In the genomic region with DNA sequence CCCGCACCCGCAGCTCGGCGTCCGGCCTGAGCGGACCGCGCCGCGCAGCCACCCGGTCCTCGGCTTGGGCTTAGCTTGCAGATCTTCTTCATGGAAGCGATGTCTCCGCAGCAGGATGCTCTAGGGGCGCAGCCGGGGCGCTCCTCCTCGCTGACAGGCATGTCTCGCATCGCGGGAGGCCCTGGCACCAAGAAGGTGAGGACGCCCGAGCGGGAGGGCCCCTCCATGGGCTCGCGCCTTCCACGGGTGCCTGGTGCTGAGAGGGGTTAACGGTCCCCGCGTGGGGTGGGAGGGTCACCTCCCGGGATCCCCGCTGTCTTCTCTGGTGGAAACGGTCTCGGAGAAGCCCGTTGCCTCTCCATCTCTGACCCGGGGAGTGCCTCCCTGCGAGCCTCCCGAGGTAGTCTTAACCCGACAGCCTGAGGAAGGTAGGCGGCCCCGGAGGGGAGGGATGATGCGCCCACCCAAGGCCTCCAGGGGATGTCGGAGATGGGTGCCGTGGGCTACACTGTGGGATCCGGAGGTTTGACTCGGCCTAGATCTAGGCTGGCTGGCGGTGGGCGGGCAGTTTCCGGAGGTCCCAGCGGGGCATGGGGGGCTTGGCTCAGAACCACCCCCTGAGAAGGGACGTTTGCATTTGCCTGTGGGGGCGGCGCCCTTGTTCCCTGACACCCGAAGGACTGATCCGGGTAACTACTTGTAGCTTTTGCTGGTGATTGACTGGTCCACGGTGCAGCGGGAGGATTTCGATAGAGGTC, we compare ENCODE assay signal across 8 mouse cellular contexts. TPM values are rescaled to one million over a fixed set of nuclear protein-coding genes. Genes with fewer than 3 reads are reported as not detected.
DNase-seq lines count a peak whose midpoint lies in the region; ATAC-seq and TF ChIP-seq lines count a peak whose summit lies in the region.

No protein-coding gene starts in this region.

- no peak for DNase-seq in spleen, adult 2 months (ENCODE audit: low read depth in 1 of 2, low spot score in 2 of 2)
- no peak for DNase-seq in spleen, postnatal 14 days (ENCODE audit: low spot score in 2 of 2)
- DNase-seq in embryo, embryonic 10.5 days (ENCODE audit: low spot score): peak; percentile 44
- DNase-seq in gastrocnemius, postnatal 4 days (ENCODE audit: low spot score in 2 of 2): peak; percentile 40 to 45
- peak; percentile 4 for DNase-seq in liver
- DNase-seq in thymus, postnatal 10 days (ENCODE audit: low spot score in 2 of 2): peak; percentile 50 to 56

- no peaks in the 10 kb centered on the region for H3K36me3 ChIP-seq in spleen, adult 2 months (ENCODE audit: control insufficient read depth, insufficient read depth, low read length)
- H3K36me3 ChIP-seq in kidney, embryonic 15.5 days: no peaks in the 10 kb centered on the region
- no peaks in the 10 kb centered on the region for H3K36me3 ChIP-seq in myocyte (ENCODE audit: control insufficient read depth, insufficient read depth)

- no peak overlapping the region; the same call in 1 of the 2 replicates for H3K27ac ChIP-seq in spleen, adult 2 months (ENCODE audit: insufficient read depth, low read length)
- no peak overlapping the region for H3K27ac ChIP-seq in kidney, embryonic 15.5 days

- H3K79me2 ChIP-seq in myocyte (ENCODE audit: control insufficient read depth, insufficient read depth): no peaks in the 10 kb centered on the region

- WGBS in spleen, adult 2 months: 1% methylated on average over 58 of the region's 58 CpGs
- WGBS in kidney, embryonic 15.5 days: under 1% methylated on average over 58 of the region's 58 CpGs

- no peaks in the 10 kb centered on the region for H3K9me3 ChIP-seq in kidney, embryonic 15.5 days (replicated peaks)

- TF ChIP-seq POLR2A in spleen, adult 2 months (IDR thresholded peaks at IDR 0.05; ENCODE audit: low read depth, low read length): no peak
- no peak for TF ChIP-seq POLR2A in myocyte (IDR thresholded peaks at IDR 0.05; ENCODE audit: insufficient read length, low read depth)

- peaks cover 13% of the 10 kb centered on the region for H3K27me3 ChIP-seq in spleen, adult 2 months (ENCODE audit: control insufficient read depth, insufficient read depth, low read length)
- H3K27me3 ChIP-seq in kidney, embryonic 15.5 days: peaks cover 47% of the 10 kb centered on the region
- H3K27me3 ChIP-seq in myocyte (ENCODE audit: control insufficient read depth, insufficient read depth, insufficient read length): peaks cover 29% of the 10 kb centered on the region

- peak overlapping the region; percentile 66 for H3K4me3 ChIP-seq in spleen, adult 2 months (ENCODE audit: extremely low read depth, insufficient read depth, insufficient read length)
- H3K4me3 ChIP-seq in kidney, embryonic 15.5 days (replicated peaks): peak overlapping the region; percentile 77
- no peak overlapping the region for H3K4me3 ChIP-seq in myocyte

- peak; percentile 37 for ATAC-seq in kidney, embryonic 15.5 days (replicated peaks; ENCODE audit: low FRiP score)

- H3K9ac ChIP-seq in kidney, embryonic 15.5 days: peak overlapping the region; percentile 65

- peak overlapping the region; percentile 87 for H3K4me2 ChIP-seq in kidney, embryonic 15.5 days
- peak overlapping the region; percentile 52 for H3K4me2 ChIP-seq in myocyte (ENCODE audit: low read depth)

- H3ac ChIP-seq in myocyte (ENCODE audit: control insufficient read depth, insufficient read length): peak overlapping the region; percentile 11

- H3K4me1 ChIP-seq in spleen, adult 2 months (ENCODE audit: control insufficient read depth, insufficient read depth, insufficient read length): peaks cover 7% of the 10 kb centered on the region; the same call in 1 of the 2 replicates
- H3K4me1 ChIP-seq in kidney, embryonic 15.5 days: peaks cover 29% of the 10 kb centered on the region

- no peak for TF ChIP-seq CTCF in spleen, adult 2 months (IDR thresholded peaks at IDR 0.05; ENCODE audit: extremely low read depth, insufficient read depth, insufficient read length, insufficient replicate concordance)

TF ChIP-seq in myocyte, 11 proteins besides CTCF, POLR2A, EP300 and RAD21:
- TF ChIP-seq MYOG (IDR thresholded peaks at IDR 0.05; ENCODE audit: control insufficient read depth in 1 of 3, insufficient read depth in 1 of 3, insufficient read length in 2 of 3, low read depth in 2 of 3) (no peak), REST (IDR thresholded peaks at IDR 0.05; ENCODE audit: insufficient read depth, insufficient read length) (no peak), MYOD1 (IDR thresholded peaks at IDR 0.05; ENCODE audit: control insufficient read depth in 1 of 3, insufficient read length in 2 of 3, low read depth in 2 of 3) (no peak), E2F4 (IDR thresholded peaks at IDR 0.05; ENCODE audit: insufficient read depth) (no peak), CEBPB (IDR thresholded peaks at IDR 0.05; ENCODE audit: insufficient read depth, poor library complexity, severe bottlenecking) (no peak), SRF (IDR thresholded peaks at IDR 0.05; ENCODE audit: control insufficient read depth, insufficient read length, low read depth) (no peak), MAX (IDR thresholded peaks at IDR 0.05; ENCODE audit: low read depth) (no peak), TCF3 (IDR thresholded peaks at IDR 0.05; ENCODE audit: insufficient read length, low read depth) (no peak), TCF12 (IDR thresholded peaks at IDR 0.05; ENCODE audit: insufficient read depth, poor library complexity, severe bottlenecking) (no peak), POLR2AphosphoS2 (IDR thresholded peaks at IDR 0.05; ENCODE audit: insufficient read length, low read depth) (no peak), USF1 (IDR thresholded peaks at IDR 0.05; ENCODE audit: low read depth) (no peak)

RNA-seq across cellular contexts. Expression of a gene that starts 0.5 kb away (rescaled TPM):
- 0.48 and 0.77 TPM in 2 replicates for polyA plus RNA-seq in spleen, adult 2 months (2012; rRNA removed)
- 10 to 100 TPM; 27.7 to 29.6 TPM for total RNA-seq in gastrocnemius, postnatal 4 days (2021)
- polyA plus RNA-seq in kidney, embryonic 15.5 days (2015; fragmentation: Nextera tagmentation; extraction: Ambion mirVana): 3.5 and 6.0 TPM in 2 replicates
- 0.02 TPM for polyA plus RNA-seq in myocyte (2012; fragmentation: generic; extraction: Trizol)

Comparison
In these comparisons a context has a peak if more than half of its experiments do, and no peak if none do; other contexts are left out.
1. DNase-seq: peak in embryo, embryonic 10.5 days (single experiment), gastrocnemius, postnatal 4 days (2 of 2), liver (single experiment) and thymus, postnatal 10 days (2 of 2); none in spleen, adult 2 months (0 of 2) and spleen, postnatal 14 days (0 of 2).